Mouse (Mus musculus): ENCODE measurements around the gene 1110002E22Rik.

The 1110002E22Rik gene

GRCm38 (mm10) chr3:138105056-138105455 is 40.2 kb downstream of the 1110002E22Rik start:
- DNase-seq (ENCODE audit: low read depth in 2 of 2, low spot score in 2 of 2), result no peak

DNA sequence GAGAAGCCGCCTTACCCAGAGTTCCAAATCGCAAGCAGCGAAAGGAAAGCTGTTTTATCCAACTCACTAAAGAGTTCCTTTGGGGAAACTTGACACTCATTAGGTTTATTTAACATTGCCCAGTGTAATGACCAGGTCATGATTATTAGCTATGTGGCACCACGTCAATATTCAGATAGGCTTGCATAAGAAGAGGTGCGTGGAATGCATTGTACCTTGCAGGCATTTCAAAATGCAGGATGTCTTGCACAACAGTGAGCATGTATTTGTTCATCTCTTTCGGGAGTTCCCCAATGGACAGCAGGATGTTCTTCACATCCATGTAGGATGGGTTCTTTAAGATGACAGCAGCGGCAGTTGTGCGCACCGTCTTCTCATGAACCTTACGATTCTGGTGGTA is 42.0 kb downstream of the 1110002E22Rik start:
- no peak for DNase-seq (ENCODE audit: low read depth in 2 of 2, low spot score in 2 of 2)

GRCm38 (mm10) chr3:138110910-138111782 is 46.3 kb downstream of the 1110002E22Rik start:
- DNase-seq (ENCODE audit: low read depth in 2 of 2, low spot score in 2 of 2), result no peak

DNA sequence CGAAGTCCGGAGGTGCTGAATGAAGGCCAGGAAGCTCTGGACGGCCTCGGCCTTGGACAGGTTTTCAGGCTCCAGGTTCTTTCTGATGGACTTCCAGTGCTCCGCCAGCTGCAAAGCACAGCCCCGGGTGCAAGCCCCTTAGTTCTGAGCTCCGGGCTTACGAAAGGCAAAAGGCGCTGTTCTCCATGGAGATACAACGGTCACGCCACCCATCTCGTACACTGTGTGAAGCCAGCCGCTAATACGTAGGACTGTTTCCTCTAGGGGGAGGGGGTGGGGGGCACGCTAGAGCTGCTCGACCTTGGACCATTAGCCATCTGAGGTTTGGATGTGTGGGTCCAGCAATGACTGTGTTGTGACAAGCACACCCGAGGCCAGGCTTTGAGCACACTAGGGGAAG is 49.3 kb downstream of the 1110002E22Rik start:
- DNase-seq (ENCODE audit: low read depth in 2 of 2, low spot score in 2 of 2), result no peak

- no peak for DNase-seq (ENCODE audit: low read depth in 2 of 2, low spot score in 2 of 2)
Measured at GRCm38 (mm10) chr3:138116871-138117270, 52.0 kb downstream of the 1110002E22Rik start.

DNA sequence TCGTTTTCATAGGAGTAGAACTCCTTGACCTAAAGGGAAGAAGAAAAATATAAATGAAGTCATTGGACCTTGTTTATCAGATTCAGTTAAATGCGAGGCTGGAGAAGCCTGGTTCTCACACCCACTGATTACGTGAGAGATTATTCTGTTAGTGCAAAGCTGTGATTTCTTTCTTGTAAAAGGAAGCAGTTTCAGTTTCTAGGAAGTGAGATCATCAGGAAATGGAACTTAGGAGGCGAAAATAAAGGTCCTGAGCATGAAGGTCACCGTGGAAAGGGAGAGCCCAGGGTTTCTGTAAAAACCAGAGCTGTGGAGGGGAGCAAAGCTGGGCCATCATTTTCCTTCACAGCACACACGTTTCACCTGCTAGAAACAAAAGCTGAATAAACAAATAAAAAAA is 53.5 kb downstream of the 1110002E22Rik start:
- no peak for DNase-seq (ENCODE audit: low read depth in 2 of 2, low spot score in 2 of 2)

DNA sequence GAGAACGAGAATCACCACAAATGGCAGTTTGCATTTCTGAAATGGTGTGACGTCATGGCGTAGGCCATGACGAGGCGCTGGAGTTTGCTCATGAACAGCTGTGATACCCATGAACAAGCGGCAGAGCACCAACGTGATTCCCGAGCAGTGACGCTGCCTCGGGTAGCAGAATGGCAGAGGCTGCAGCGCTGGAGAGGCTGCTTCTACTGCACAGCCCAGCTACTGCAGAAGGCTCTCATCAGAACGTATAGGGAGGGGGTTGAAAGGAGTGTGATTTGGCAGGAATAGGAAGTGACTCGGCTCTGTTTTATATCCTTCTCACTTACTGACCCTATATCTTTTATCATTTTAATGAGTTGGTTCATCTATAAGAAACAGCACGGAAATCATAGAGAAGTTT is 54.0 kb downstream of the 1110002E22Rik start:
- no peak for DNase-seq (ENCODE audit: low read depth in 2 of 2, low spot score in 2 of 2)

GRCm38 (mm10) chr3:138119444-138120105 is 54.7 kb downstream of the 1110002E22Rik start:
- no peak for DNase-seq (ENCODE audit: low read depth in 2 of 2, low spot score in 2 of 2)

DNA sequence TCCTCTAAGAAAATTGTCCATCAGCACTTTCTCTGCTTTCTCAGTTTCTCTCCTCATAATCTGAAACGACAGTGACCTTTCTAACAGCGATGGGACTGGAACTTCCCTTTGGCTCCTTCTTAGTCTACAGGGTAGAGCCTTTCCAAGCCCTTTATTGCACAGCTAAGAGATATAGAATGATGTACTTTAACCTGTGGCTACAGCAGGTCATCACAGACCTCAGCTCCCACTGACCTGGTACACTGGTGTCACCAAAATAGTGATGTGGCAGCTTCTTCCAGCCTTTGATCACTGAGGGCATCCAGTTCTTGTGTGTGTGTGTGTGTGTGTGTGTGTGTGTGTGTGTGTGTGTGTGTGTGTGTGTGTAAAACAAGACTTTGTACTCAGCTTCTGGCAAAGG is 56.6 kb downstream of the 1110002E22Rik start:
- DNase-seq (ENCODE audit: low read depth in 2 of 2, low spot score in 2 of 2), result no peak

- no peak for DNase-seq (ENCODE audit: low read depth in 2 of 2, low spot score in 2 of 2)
Measured at GRCm38 (mm10) chr3:138123842-138124241, 59.0 kb downstream of the 1110002E22Rik start.

DNA sequence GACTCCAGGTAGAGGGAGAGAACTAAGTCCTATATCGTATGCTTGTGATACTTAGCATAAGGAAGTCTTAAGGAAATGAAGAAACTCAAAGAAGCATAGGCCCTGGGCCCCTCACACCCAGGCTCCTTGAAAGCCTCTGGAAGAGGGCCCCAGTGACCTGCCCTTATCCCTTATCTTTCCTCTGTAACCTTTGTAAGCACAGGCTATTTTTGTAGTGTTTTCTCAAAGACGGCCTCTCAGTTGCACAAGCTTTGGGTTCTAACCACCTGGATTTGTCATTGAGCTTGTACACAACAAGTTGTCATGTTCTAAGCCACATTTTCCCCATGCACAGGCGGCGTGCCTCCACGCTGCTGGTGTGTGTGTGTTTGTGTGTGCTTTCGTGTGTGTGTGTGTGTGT is 64.3 kb downstream of the 1110002E22Rik start:
- no peak for DNase-seq (ENCODE audit: low read depth in 2 of 2, low spot score in 2 of 2)

- no peak for DNase-seq (ENCODE audit: low read depth in 2 of 2, low spot score in 2 of 2)
Measured at GRCm38 (mm10) chr3:138130692-138131091, 65.8 kb downstream of the 1110002E22Rik start.

Data from CD8-positive naive resting alpha-beta T cell, adult 2 months (primary cell).